Mouse (Mus musculus): ENCODE results near the gene Vdr.

Gene Vdr

GRCm38 (mm10) chr15:97830253-97830787, 80.1 kb downstream of the Vdr start:
- no peak for DNase-seq (ENCODE audit: low spot score in 2 of 2)

DNA sequence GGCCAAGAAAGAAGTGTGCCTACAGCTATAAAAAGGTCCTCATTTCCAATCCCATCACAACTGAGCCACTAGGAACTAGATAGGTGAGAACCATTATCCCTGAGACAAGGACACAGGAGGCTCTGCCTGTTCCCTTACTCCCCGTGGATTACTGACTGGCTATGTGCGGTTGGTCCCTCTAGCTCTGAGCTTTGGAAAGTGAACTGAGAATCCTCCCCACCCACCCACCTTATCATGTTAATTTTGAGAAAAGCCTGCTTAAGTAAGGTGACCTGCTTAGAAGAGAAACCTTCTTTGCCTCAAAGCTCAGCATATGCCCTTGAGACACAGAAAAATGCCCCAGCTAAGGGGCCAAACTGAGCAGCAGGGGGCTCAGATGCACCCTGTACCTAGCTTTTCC, 81.0 kb downstream of the Vdr start:
- DNase-seq (ENCODE audit: low spot score in 2 of 2) = no peak

GRCm38 (mm10) chr15:97828901-97829338, 81.5 kb downstream of the Vdr start:
- no peak for DNase-seq (ENCODE audit: low spot score in 2 of 2)

GRCm38 (mm10) chr15:97828221-97828842, 82.1 kb downstream of the Vdr start:
- no peak for DNase-seq (ENCODE audit: low spot score in 2 of 2)

DNA sequence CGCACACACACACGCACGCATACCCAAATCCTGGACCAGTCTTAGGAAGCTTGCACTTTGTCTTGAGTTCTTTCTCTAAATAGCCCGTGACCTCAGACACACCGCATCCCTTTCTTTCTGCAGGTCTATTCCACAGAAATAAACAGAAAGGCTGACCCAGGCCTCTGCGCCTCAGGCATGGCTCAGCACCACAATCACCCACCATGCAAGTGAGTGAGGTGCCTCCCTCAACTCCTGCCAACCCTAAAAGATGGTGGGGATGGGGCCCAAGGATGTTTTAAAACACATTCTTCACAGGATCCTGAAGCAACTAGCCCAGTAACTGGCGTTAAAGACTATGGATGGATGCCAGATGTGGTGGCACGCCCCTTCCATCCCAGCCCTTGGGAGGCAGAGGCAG, 83.0 kb downstream of the Vdr start:
- DNase-seq (ENCODE audit: low spot score in 2 of 2) = no peak

- DNase-seq (ENCODE audit: low spot score in 2 of 2) = no peak
These were observed 83.7 kb downstream of the Vdr start for GRCm38 (mm10) chr15:97826588-97827261.

- peak in 1 of 2 experiments; percentile 53 for DNase-seq (ENCODE audit: low spot score in 2 of 2)
These were observed 84.4 kb downstream of the Vdr start for GRCm38 (mm10) chr15:97825941-97826587.

- DNase-seq (ENCODE audit: low spot score in 2 of 2) = peak; percentile 65 to 90
These were observed 85.1 kb downstream of the Vdr start for GRCm38 (mm10) chr15:97825071-97825940.

GRCm38 (mm10) chr15:97824042-97824441, 86.4 kb downstream of the Vdr start:
- peak in 1 of 2 experiments; percentile 22 for DNase-seq (ENCODE audit: low spot score in 2 of 2)

DNA sequence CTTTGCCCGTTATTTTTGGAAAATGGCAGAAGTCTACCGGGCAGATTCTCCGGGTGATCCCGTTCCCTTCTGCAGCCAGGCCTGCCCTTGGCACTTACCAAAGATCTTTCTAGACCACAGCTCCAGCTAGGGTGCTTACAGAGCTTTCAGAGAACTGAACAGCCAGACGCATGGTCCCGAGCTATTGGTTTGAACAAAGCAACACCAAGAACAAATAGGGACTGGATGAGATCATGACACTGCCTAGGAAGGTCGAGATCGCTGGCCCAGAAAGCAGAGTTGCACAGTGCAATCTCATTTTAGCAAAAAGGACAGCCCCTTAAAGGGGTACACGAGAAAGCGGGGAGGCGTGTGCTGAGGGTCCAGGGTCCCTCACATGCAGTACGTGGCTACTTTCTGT, 87.0 kb downstream of the Vdr start:
- DNase-seq (ENCODE audit: low spot score in 2 of 2) = no peak

- DNase-seq (ENCODE audit: low spot score in 2 of 2) = peak in 1 of 2 experiments; percentile 30
These were observed 87.7 kb downstream of the Vdr start for GRCm38 (mm10) chr15:97822545-97823228.

DNA sequence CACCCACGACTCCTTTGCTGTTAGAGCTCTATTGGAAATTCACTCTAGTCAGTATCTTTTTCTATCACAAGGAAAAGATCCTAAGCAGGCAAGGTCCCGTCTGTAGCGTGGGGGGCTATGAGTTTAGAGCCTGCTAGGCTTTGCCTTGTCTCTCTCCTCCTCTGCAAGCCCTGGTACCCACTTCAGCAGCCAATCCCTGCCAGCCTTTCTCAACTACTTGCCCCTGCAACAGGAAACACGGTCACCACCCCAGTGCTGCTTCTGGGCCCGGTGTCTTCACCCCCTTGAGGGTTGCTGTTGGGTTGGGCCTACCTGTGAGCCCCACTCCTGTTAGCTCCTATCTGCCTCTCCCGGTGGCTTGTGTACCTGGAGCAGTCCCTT, 88.5 kb downstream of the Vdr start:
- peak; percentile 23 to 67 for DNase-seq (ENCODE audit: low spot score in 2 of 2)

GRCm38 (mm10) chr15:97821321-97821982, 89.0 kb downstream of the Vdr start:
- peak; percentile 26 to 35 for DNase-seq (ENCODE audit: low spot score in 2 of 2)

- no peak for DNase-seq (ENCODE audit: low spot score in 2 of 2)
These were observed 90.5 kb downstream of the Vdr start for GRCm38 (mm10) chr15:97819937-97820336.

DNA sequence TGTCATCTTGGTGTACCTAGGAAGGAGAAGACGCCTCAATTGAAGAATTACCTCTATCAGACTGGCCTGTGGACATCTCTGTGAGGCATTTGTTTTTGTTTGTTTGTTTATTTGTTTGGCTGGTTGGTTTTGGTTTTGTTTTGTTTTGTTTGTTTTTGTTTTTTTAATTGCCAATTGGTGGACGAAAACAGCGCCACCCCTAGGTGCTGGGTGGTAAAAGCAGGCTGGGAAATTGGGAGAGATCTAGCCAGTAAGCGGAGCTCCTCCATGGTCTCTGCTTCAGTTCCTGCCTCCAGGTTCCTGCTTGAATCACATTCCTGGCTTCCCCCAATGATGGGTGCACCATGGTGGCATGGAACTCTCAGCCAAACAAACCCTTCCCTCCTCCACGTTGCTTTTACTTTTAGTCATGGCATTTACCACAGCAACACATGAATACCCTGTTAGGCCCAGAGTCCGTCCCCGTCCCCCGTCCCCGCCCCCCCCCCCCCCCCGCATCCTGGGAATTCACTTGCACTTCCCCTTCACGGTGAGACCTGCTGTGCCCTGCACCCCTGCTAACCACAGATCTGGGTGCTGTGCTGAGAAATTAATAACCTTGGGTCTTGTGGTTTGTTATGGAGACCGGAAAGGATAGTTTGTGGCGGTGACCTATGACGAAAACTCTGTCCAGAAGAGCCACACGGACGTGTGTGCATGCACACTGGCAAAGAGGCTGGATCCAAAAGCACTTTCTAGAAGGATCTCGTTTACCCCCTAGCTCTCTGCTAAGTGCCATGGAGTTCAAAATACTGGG, 94.0 kb downstream of the Vdr start:
- DNase-seq (ENCODE audit: low spot score in 2 of 2) = peak in 1 of 2 experiments; percentile 25

DNA sequence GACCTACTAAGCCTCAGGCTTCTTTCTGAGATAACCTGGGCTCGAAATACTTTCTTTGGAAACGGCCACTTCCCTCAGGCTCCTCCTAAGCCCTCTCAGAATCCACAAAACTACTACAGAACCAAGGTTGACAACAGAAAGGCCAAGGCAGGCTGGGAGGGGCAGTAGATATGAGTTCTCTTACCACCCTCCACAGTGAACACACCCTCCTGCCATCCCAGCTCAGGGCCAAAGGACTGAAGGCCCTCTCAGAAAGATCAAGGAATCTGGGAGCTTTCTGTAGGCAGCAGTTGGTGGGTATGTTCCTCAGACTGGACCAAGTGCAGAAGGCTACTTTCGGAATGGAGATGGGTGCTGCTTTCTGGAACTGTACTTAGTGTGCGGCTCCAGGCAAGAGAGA, 95.2 kb downstream of the Vdr start:
- no peak for DNase-seq (ENCODE audit: low spot score in 2 of 2)

DNA sequence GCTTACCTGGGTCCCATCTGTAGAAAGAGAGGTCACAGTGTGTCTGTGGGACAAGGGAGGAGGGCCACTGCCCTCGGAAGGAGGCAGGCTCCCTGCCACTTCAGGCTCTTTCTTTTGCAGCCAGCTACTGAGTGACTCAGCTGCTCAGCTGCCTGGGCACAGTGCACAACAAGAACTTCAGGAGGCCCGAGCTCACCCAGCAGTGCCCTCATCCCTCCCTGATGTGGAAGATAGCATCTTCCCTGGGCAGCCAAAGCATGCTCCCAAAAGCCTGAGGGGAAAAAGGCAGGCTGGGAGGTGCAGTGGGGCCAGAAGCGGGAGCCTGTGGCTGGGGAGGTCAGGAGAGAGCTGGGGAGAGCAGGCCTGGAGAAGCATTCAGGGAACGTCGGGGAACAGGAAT, 95.7 kb downstream of the Vdr start:
- DNase-seq (ENCODE audit: low spot score in 2 of 2) = no peak

DNA sequence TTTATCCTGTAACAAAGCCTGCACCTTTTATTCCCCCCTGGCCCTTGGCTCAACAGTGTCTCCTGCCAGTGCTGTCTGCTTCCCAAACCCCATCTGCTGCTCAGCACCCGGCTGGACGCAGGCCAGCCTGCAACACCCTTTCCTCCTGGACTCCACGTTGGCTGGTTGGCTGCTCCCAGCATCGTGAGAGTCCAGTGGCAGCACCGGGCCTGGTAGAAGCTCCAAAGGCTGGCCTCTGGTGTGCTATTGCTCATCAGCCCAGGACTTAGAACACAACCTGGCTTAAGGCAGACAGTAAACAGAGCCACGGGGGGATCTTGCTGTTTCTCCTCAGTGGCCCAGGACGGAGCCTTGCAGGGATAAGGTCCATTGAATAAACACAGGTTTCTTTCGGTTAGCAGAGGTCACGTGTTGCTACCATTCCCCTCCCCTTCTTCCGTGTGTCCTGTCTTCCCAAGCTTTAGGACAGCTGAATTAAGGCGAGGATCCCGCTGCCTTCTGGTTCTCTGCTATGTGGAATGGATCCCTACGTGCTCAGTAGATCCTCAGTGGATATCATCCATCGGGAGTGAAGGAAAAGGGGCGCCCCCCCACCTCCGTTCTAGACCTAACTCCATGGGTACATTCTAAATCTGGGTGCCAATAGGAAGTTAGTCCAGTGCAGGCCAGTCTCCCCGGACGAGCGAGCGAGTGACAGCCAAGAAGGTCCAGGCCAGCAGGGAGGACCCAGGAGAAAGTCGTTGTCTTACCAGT, 96.8 kb downstream of the Vdr start:
- DNase-seq (ENCODE audit: low spot score in 2 of 2) = no peak

DNA sequence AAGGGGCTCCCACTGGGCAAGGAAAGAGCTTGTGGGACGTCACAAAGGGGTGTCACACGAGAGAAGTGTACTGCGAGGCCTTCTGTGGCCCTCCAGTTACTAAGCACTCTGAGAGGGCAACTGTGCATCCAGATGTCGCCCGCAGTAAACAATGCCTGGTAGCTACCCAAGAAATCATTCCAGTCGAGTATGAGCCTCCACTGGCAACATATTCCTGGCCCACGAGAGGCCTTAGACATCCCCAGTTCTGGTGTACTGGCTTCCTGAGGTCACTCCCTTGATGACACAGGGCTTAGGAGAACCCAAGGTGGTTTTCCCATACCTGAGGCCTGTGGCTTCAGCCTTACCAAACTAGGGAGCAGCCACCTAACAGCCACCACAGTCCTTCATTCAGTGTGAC, 97.6 kb downstream of the Vdr start:
- DNase-seq (ENCODE audit: low spot score in 2 of 2) = no peak
